Mouse (Mus musculus) gastrocnemius, adult 2 months (tissue): Measurements from ENCODE around the gene Traf7. TPM values are rescaled to one million over a fixed set of nuclear protein-coding genes. Genes with fewer than 3 reads are reported as not detected.
A peak's percentile ranks its signal among the peaks of the same experiment; 100 is the strongest.

Experiments
- DNase-seq: peaks from one replicate; pipeline ENCODE4 v3.0.0; 2022
- H3K27ac ChIP-seq: fragments of 200-600 bp; 2 replicates; pipeline ENCODE4 v1.8.1; 2022; ENCODE audit warnings: mild to moderate bottlenecking
- H3K4me3 ChIP-seq: fragments of 200-600 bp; 2 replicates; pipeline ENCODE4 v1.8.1; 2022; ENCODE audit warnings: mild to moderate bottlenecking, moderate library complexity
- CTCF ChIP-seq: fragments of 200-600 bp; IDR thresholded peaks from 2 replicates; pipeline ENCODE4 v1.8.1; 2022; ENCODE audit warnings: antibody characterized with exemption, mild to moderate bottlenecking, moderate library complexity
- intact Hi-C: fragments of 180-260 bp; cut with DNase I; formaldehyde crosslinking; loops from one replicate; pipeline ENCODE4 v1.15.1; 2025
- total RNA-seq, 2 experiments: library from RNA; stranded (reverse); gene quantifications; 2 replicates each; pipeline ENCODE4 v1.2.3; 2021

Traf7 gene
- total RNA-seq, 2 experiments from 2014 or later, result 27.3 to 35.2 TPM

GRCm38 (mm10) chr17:24520450-24520849 is 7.3 kb downstream of the Traf7 start:
- intact Hi-C loops, result no loop called here
- Histone ChIP-seq H3K27ac (no peak overlapping the region), H3K4me3 (no peak overlapping the region)
- TF ChIP-seq CTCF, result no peak
- no peak for DNase-seq

- Histone ChIP-seq H3K27ac (peak overlapping the region; percentile 80), H3K4me3 (peak overlapping the region; percentile 63)
- intact Hi-C loops, result no loop called here
- no peak for DNase-seq
- TF ChIP-seq CTCF, result no peak
These were observed 13.2 kb downstream of the Traf7 start for GRCm38 (mm10) chr17:24514270-24515257.

- H3K4me3 ChIP-seq, result peak overlapping the region; percentile 63
- peak overlapping the region; percentile 80 for H3K27ac ChIP-seq
- TF ChIP-seq CTCF, result peak; percentile 77
- intact Hi-C loops, result loop anchor here (2.0 kb wide), 1 partner anchor 15 kb away; no protein-coding TSS in a partner anchor
- peak; percentile 61 for DNase-seq
These were observed 14.1 kb downstream of the Traf7 start for GRCm38 (mm10) chr17:24513609-24514008.

- no peak overlapping the region for H3K27ac ChIP-seq
- TF ChIP-seq CTCF, result no peak
- intact Hi-C loops, result no loop called here
- no peak for DNase-seq
- H3K4me3 ChIP-seq, result no peak overlapping the region
These were observed 19.8 kb downstream of the Traf7 start for GRCm38 (mm10) chr17:24507806-24508460.

GRCm38 (mm10) chr17:24507129-24507664 is 20.5 kb downstream of the Traf7 start:
- intact Hi-C loops, result no loop called here
- no peak for DNase-seq
- TF ChIP-seq CTCF, result no peak
- Histone ChIP-seq H3K4me3 (peak overlapping the region; percentile 64), H3K27ac (no peak overlapping the region)

DNA sequence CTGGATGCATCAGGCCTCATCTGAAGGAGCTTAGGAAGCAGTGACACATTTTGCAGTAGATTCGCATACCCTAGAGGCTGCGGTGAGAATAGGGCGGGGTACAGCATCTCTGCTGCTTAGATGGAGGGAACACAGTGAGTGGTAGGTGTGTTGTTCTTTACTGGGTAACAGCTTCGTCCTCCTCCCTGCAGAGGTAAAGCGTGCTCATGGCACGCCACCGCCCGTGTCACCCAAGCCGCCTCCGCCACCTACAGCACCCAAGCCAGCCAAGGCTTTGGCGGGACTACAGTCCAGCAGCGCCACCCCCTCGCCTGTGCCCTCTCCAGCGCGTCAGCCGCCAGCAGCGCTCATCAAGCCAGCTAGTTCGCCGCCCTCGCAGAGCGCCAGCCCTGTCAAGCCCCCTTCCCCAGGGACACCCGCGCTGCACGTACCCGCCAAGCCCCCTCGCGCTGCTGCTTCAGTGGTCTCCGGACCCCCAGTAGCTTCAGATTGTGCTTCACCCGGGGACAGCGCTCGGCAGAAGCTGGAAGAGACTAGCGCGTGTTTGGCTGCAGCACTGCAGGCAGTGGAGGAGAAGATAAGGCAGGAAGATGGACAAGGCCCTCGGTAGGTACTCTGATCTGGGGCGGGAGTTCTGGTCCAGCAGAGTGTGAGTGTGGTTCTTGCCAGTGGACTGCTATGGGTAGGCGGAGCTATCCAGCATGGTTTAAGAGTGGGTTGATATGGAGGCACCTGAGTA is 21.2 kb downstream of the Traf7 start:
- Histone ChIP-seq H3K27ac (peak overlapping the region; percentile 57; the same call in 1 of the 2 replicates), H3K4me3 (peak overlapping the region; percentile 64)
- peak; percentile 84 for DNase-seq
- intact Hi-C loops, result no loop called here
- TF ChIP-seq CTCF, result peak; percentile 19; the same call in 1 of the 2 replicates

GRCm38 (mm10) chr17:24505286-24505955 is 22.3 kb downstream of the Traf7 start:
- DNase-seq, result no peak
- H3K4me3 ChIP-seq, result no peak overlapping the region
- intact Hi-C loops, result no loop called here
- H3K27ac ChIP-seq, result no peak overlapping the region
- TF ChIP-seq CTCF, result no peak

GRCm38 (mm10) chr17:24504085-24504484 is 23.7 kb downstream of the Traf7 start:
- H3K27ac ChIP-seq, result no peak overlapping the region
- no peak for DNase-seq
- no peak overlapping the region for H3K4me3 ChIP-seq
- TF ChIP-seq CTCF, result no peak
- intact Hi-C loops, result no loop called here

DNA sequence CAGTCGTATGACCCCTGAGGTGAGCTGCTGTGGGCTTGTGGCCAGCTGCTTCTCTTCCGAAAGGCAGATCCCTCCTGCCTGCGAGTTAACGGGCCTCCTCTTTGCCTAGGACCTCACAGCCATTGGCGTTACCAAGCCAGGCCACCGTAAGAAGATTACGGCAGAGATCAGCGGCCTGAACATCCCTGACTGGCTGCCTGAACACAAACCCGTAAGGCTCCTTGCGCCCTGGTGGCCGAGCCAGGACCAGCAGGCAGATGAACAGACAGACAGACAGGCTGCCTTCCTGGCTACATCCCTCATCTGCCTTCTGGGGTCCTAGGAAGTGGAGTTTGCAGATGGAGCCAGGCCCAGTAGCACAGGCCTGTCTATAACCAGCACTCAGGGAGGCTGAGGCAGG is 25.5 kb downstream of the Traf7 start:
- no peak; the same call in 1 of the 2 replicates for TF ChIP-seq CTCF
- intact Hi-C loops, result no loop called here
- Histone ChIP-seq H3K27ac (no peak overlapping the region), H3K4me3 (no peak overlapping the region)
- no peak for DNase-seq

DNA sequence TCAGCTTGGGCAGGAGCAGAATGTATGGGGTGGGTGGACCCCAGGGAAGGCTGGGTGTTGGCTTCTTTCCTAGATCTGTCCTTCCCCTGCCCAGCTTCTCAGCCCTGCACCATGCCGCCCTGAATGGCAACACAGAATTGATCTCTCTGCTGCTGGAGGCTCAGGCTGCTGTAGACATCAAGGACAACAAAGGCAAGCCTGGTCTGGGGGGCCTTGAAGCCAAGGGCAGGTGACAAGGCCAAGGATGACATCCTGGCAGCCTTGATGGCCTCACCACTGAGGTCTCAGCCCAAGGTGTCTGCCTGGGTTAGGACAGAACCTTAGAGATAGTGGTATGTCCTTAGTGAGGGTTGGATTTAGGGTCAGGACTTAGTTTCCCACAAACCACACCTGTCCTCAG is 31.7 kb downstream of the Traf7 start:
- TF ChIP-seq CTCF, result no peak
- Histone ChIP-seq H3K27ac (no peak overlapping the region), H3K4me3 (no peak overlapping the region)
- no peak for DNase-seq
- intact Hi-C loops, result no loop called here

GRCm38 (mm10) chr17:24495443-24495842 is 32.3 kb downstream of the Traf7 start:
- no peak for TF ChIP-seq CTCF
- intact Hi-C loops, result loop anchor here (2.0 kb wide), 1 partner anchor 39 kb away; the partner anchor contains the start of gene Rab26

More at GRCm38 (mm10) chr17:24495443-24495842, 32.3 kb downstream of the Traf7 start:
- Histone ChIP-seq H3K27ac (no peak overlapping the region), H3K4me3 (no peak overlapping the region)
- no peak for DNase-seq
